Mouse (Mus musculus) cortical plate, adult 2 months (tissue): ENCODE results near the gene Mvp. TPM values are rescaled to one million over a fixed set of nuclear protein-coding genes. Genes with fewer than 3 reads are reported as not detected.

Source experiments
- H3K27ac ChIP-seq: fragments of 200-500 bp; 2 replicates; pipeline ENCODE4 v1.5.1; 2012; ENCODE audit warnings: low read length, control low read depth, inconsistent platforms; ENCODE audit not compliant: insufficient read depth
- H3K4me1 ChIP-seq: fragments of 200-500 bp; 2 replicates; pipeline ENCODE4 v1.6.1; 2011; ENCODE audit warnings: low read length; ENCODE audit not compliant: control insufficient read depth, insufficient read depth
- H3K4me3 ChIP-seq: fragments of 200-500 bp; 2 replicates; pipeline ENCODE4 v1.5.1; 2011; ENCODE audit warnings: mild to moderate bottlenecking, low read length, control low read depth; ENCODE audit not compliant: insufficient read depth
- CTCF ChIP-seq: fragments of 200-500 bp; IDR thresholded peaks from 2 replicates; pipeline ENCODE4 v1.5.1; 2011; ENCODE audit warnings: mild to moderate bottlenecking, control low read depth, low read length; ENCODE audit not compliant: insufficient read depth; ENCODE audit errors: extremely low read depth
- POLR2A ChIP-seq: fragments of 200-500 bp; IDR thresholded peaks from 2 replicates; pipeline ENCODE4 v1.6.1; 2011; ENCODE audit warnings: mild to moderate bottlenecking, low read length, control low read depth; ENCODE audit not compliant: insufficient read depth; ENCODE audit errors: extremely low read depth
- polyA plus RNA-seq: library from polyadenylated mRNA; depleted of rRNA; stranded (reverse); fragments of >200 nt; gene quantifications from 2 replicates; pipeline ENCODE4 v1.2.3, GENCODE M21; 2012; rRNA removed

The Mvp gene
- 8.0 and 8.2 TPM in 2 replicates for polyA plus RNA-seq

- H3K4me3 ChIP-seq: peak within 1 kb of the TSS; percentile 40
- TF ChIP-seq POLR2A: no peak
- no peak for TF ChIP-seq CTCF
- peak within 1 kb of the TSS; percentile 62 for H3K27ac ChIP-seq
- no peaks in the 10 kb centered on the region for H3K4me1 ChIP-seq
Measured at GRCm38 (mm10) chr7:127014320-127014719, at the start of gene Mvp. Mvp (minus strand) TSS chr7:127014621.

DNA sequence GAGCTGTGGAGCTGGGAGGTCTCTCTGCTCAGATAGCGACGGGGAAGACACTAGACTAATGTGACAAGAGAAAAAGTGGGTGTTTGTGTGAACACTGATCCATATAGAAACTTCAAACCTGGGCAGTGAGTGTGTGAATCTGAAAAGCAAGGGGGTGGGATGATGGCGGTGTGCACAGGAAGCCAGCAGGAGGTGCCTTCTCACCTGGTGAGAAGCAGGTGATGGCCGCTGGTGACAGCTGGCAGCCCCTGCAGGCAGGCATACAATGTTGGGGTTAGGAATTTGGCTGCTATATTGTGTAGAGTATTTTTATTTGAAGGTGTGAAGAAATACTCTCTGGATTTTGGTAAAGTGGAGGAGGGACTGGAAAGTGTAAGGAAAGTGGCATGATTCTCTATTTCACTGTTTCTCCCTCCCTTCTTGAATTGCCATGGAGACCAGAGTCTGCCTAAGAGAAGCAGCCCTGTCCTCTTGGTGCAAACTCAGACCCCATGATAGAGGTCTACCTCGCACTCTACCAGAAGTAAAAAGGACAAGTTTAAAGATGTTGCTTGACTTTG lies 40.7 kb upstream of the Mvp start:
- TF ChIP-seq CTCF (no peak), POLR2A (no peak)
- no peaks in the 10 kb centered on the region for H3K4me1 ChIP-seq
- no peak overlapping the region for H3K27ac ChIP-seq
- no peak overlapping the region for H3K4me3 ChIP-seq

GRCm38 (mm10) chr7:127041851-127042672 lies 27.6 kb upstream of the Mvp start, which contains the start of gene Kif22:
Kif22 (minus strand) TSS chr7:127042471.
- H3K27ac ChIP-seq: no peak within 1 kb of the TSS
- H3K4me3 ChIP-seq: peak within 1 kb of the TSS; percentile 45
- no peaks in the 10 kb centered on the region for H3K4me1 ChIP-seq
- TF ChIP-seq CTCF: no peak
- TF ChIP-seq POLR2A: peak; percentile 61

DNA sequence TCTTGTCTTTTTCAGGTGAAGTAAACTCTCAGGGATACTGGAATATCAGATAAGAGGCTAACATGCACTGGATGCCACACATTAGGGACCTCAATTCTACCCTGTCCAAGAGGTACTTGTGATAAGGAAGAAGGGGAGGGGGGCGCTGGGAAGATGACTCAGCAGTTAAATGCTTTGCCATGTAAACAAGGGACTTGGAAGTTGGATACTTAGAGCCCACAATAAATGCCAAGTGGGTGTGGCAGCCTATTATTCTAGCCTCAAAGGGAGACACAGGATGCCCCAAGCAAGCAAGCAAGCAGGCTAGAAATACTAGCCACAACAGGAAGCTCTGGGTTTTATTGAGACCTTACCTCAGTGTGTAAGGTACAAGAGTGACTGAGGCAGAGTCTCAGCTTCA lies 16.8 kb upstream of the Mvp start:
- no peak overlapping the region for H3K4me3 ChIP-seq
- no peak overlapping the region for H3K27ac ChIP-seq
- no peaks in the 10 kb centered on the region; the same call in 1 of the 2 replicates for H3K4me1 ChIP-seq
- no peak for TF ChIP-seq CTCF
- TF ChIP-seq POLR2A: no peak

- H3K4me3 ChIP-seq: no peak overlapping the region
- TF ChIP-seq CTCF (no peak), POLR2A (no peak)
- no peak overlapping the region for H3K27ac ChIP-seq
- H3K4me1 ChIP-seq: no peaks in the 10 kb centered on the region; the same call in 1 of the 2 replicates
Measured at GRCm38 (mm10) chr7:127030172-127030571, 15.8 kb upstream of the Mvp start.

GRCm38 (mm10) chr7:127027885-127028284 lies 13.5 kb upstream of the Mvp start:
- Histone ChIP-seq H3K4me3 (peak overlapping the region; percentile 60), H3K4me1 (peaks cover 8% of the 10 kb centered on the region), H3K27ac (peak overlapping the region; percentile 88)
- no peak for TF ChIP-seq CTCF
- no peak for TF ChIP-seq POLR2A

DNA sequence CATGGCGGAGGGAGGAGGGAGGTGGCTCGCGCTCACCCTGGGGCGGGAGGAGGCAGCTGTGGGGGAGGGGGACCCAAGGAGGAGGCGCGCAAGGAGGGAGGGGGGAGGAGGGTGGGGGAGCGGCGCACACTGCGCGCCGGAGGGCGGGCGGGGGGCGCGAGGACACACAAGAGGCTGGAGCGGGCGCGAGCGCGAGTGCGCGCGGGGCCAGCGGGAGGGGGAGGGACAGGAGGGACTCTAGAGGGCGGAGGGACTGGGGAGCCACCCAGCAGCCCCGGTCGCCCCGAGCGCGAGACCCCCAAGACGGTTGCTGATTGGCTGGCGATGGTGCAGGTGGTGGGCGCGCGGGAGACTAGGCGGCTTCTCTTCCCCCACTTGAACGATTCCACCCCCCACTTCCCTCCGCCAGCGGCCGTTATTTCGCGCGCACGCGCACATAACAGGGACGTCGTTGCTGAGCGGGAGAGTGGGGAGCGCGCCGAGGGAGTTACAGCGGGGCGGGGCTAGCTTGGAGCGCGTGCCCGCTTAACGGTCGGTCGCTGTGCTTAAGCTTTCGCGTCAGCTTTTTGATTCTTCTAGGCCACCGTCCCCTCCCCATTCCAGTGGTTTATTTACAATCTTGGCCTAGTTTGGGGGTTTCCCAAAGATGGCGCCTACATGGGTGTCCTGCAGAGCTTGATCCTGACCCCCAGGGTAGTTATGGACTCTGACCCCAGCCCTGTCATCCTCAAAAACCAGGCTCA lies 12.7 kb upstream of the Mvp start, which contains the start of gene Maz:
Maz (minus strand) TSS at position 54 of the 743 bp plus-strand sequence.
- TF ChIP-seq POLR2A (peak; percentile 77; the same call in 1 of the 2 replicates), CTCF (no peak)
- Histone ChIP-seq H3K4me3 (peak within 1 kb of the TSS; percentile 60), H3K27ac (peak within 1 kb of the TSS; percentile 99), H3K4me1 (peaks cover 8% of the 10 kb centered on the region)

DNA sequence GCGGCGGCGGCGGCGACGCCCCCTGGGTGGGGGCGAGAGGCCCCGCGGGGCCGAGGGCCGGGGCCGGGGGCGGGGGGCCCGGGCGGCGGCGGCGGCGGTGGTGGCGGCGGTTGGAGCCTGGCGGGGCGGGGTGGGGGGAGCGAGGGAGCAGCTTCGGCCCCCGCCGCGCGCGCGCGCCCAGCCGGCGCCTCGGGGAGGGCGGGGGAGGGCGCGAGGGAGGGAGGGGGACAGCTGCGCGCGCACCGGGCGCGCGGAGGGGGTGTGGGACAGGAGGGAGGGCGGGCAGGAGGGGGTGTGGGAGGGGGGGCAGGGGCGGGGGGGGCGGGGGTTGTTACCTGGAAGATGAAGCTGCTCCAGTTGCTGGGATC lies 12.2 kb upstream of the Mvp start:
- Histone ChIP-seq H3K27ac (no peak overlapping the region), H3K4me1 (peaks cover 10% of the 10 kb centered on the region), H3K4me3 (peak overlapping the region; percentile 60)
- TF ChIP-seq CTCF: no peak
- TF ChIP-seq POLR2A: no peak

- TF ChIP-seq CTCF (no peak), POLR2A (no peak)
- peak overlapping the region; percentile 43 for H3K4me3 ChIP-seq
- H3K4me1 ChIP-seq: peaks cover 11% of the 10 kb centered on the region
- H3K27ac ChIP-seq: peak overlapping the region; percentile 99
Measured at GRCm38 (mm10) chr7:127026161-127026600, 11.8 kb upstream of the Mvp start.
